ENCODE assay signal across 8 mouse cellular contexts in the genomic region with DNA sequence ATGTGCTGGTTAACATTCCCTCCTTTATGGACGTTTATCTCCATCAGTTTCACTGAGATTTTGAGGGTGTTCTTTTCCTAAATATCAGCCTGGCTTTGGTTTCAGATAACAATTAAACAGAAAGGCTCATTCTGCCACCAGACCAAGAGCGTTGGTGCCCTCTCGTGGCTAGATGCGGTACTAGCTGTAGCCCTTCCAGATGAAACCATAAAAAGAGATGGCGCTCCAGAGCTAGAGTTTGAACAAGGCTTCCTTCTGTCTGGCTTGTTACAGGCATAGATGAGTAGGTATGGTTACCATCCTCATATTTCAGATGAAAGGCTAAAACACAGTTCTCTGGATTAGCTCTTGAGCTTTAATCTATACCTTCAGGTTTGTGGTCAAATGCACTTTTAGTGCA. TPM values are rescaled to one million over a fixed set of nuclear protein-coding genes. Genes with fewer than 3 reads are reported as not detected.
DNase-seq lines count a peak whose midpoint lies in the region; ATAC-seq and TF ChIP-seq lines count a peak whose summit lies in the region.

No protein-coding gene starts in this region.

- 4% methylated on average over 5 of the region's 5 CpGs for WGBS in cerebellum, adult 2 months
- 4% methylated on average over 5 of the region's 5 CpGs for WGBS in lung, embryonic 14.5 days

- H3K4me2 ChIP-seq in lung, embryonic 14.5 days: no peak overlapping the region

- no peaks in the 10 kb centered on the region for H3K36me3 ChIP-seq in lung, embryonic 14.5 days (ENCODE audit: insufficient read depth)

- peak; percentile 81 for TF ChIP-seq CTCF in cerebellum, adult 2 months (IDR thresholded peaks at IDR 0.05; ENCODE audit: borderline replicate concordance, insufficient read depth, low read depth, low read length)
- TF ChIP-seq CTCF in lung, embryonic 14.5 days (IDR thresholded peaks at IDR 0.05; ENCODE audit: low read depth): peak; percentile 84

- H3K9ac ChIP-seq in lung, embryonic 14.5 days: no peak overlapping the region

- ATAC-seq in lung, embryonic 14.5 days (ENCODE audit: insufficient read depth): no peak

- no peak overlapping the region for H3K27ac ChIP-seq in cerebellum, adult 2 months (ENCODE audit: insufficient read depth, low read length)
- no peak overlapping the region for H3K27ac ChIP-seq in lung, embryonic 14.5 days (ENCODE audit: low read depth)

- H3K9me3 ChIP-seq in lung, embryonic 14.5 days (ENCODE audit: low read depth, low read length): no peaks in the 10 kb centered on the region

- H3K27me3 ChIP-seq in cerebellum, adult 2 months (ENCODE audit: control insufficient read depth, insufficient read depth, low read length): no peaks in the 10 kb centered on the region
- H3K27me3 ChIP-seq in lung, embryonic 14.5 days (ENCODE audit: insufficient read depth, low read length): no peaks in the 10 kb centered on the region

- H3K4me1 ChIP-seq in cerebellum, adult 2 months (ENCODE audit: control insufficient read depth, insufficient read depth, low read length): no peaks in the 10 kb centered on the region
- H3K4me1 ChIP-seq in lung, embryonic 14.5 days (ENCODE audit: insufficient read depth): no peaks in the 10 kb centered on the region

- peak; percentile 48 for DNase-seq in ovary, postnatal 10 days (ENCODE audit: low spot score)
- DNase-seq in ovary, adult 18-20 months (ENCODE audit: low spot score): no peak
- DNase-seq in cerebellum, adult 2 months: peak; percentile 32 to 68
- peak; percentile 71 to 79 for DNase-seq in frontal cortex, postnatal 25 days (ENCODE audit: low spot score in 2 of 2)
- DNase-seq in layer of hippocampus, adult 11-12 months (ENCODE audit: low spot score): peak; percentile 85
- DNase-seq in lung, embryonic 14.5 days: peak; percentile 87
- DNase-seq in right cerebral cortex, adult 2 months (ENCODE audit: low spot score in 2 of 2): peak; percentile 83 to 89
- peak; percentile 70 for DNase-seq in urinary bladder, postnatal 25 days (ENCODE audit: low spot score)

- TF ChIP-seq POLR2A in cerebellum, adult 2 months (IDR thresholded peaks at IDR 0.05; ENCODE audit: borderline replicate concordance, insufficient read depth, low read length): no peak

- H3K4me3 ChIP-seq in cerebellum, adult 2 months (replicated peaks; ENCODE audit: insufficient read depth, low read depth, low read length): no peak overlapping the region
- no peak overlapping the region for H3K4me3 ChIP-seq in lung, embryonic 14.5 days (ENCODE audit: low read depth, low read length)

RNA-seq across cellular contexts. Expression of a gene that starts 5.4 kb away (rescaled TPM):
- polyA plus RNA-seq in cerebellum, adult 2 months (2012; rRNA removed): 2.7 and 3.1 TPM in 2 replicates
- 0.32 and 0.50 TPM in 2 replicates for polyA plus RNA-seq in lung, embryonic 14.5 days (2014; fragmentation: Nextera tagmentation; extraction: Ambion mirVana)
